In the genomic region with DNA sequence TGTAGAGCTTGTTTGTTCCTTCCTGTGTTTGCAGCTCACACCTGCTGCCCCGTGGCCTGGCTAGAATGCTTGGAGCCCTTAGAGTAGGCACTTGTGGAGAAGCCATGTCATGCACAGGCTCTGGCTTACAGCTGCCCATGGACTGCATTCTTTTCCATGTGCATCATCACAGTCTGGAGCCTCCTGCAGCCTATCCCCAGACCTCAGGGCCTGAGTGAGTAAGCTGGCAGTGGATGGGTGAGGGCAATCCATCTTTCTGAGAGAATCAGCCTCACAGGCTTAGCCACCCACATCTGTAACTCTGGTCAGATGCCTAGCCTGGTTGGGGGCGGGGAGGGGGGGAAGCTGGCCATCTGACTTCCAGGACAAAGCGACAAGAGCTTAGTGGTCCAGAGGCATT, we compare ENCODE assay signal across 13 mouse cellular contexts. TPM values are rescaled to one million over a fixed set of nuclear protein-coding genes. Genes with fewer than 3 reads are reported as not detected.
DNase-seq lines count a peak whose midpoint lies in the region; ATAC-seq and TF ChIP-seq lines count a peak whose summit lies in the region.
"Had no signal": no experiment of that assay in that cellular context is flagged by ENCODE, and none has a peak within 500 bp of the region (broad histone marks: within the 10 kb centered on the region; RNA-seq: fewer than 3 reads in every experiment).

No protein-coding gene starts in this region.

- no peak overlapping the region for H3K9ac ChIP-seq in heart, embryonic 14.5 days (ENCODE audit: low read length)
- H3K9ac ChIP-seq in lung, embryonic 14.5 days: no peak overlapping the region
- H3K9ac ChIP-seq: hindbrain, embryonic 12.5 days; liver, embryonic 15.5 days had no signal

- H3K9me3 ChIP-seq in heart, embryonic 14.5 days (ENCODE audit: control insufficient read depth, low read length): no peaks in the 10 kb centered on the region
- no peaks in the 10 kb centered on the region for H3K9me3 ChIP-seq in embryonic facial prominence, embryonic 10.5 days
- no peaks in the 10 kb centered on the region for H3K9me3 ChIP-seq in lung, embryonic 14.5 days (ENCODE audit: low read depth, low read length)
- H3K9me3 ChIP-seq: hindbrain, embryonic 12.5 days; liver, embryonic 15.5 days had no signal

- peaks cover 6 to 17% of the 10 kb centered on the region in 2 experiments for H3K4me1 ChIP-seq in heart, embryonic 14.5 days (ENCODE audit: control insufficient read depth in 2 of 2, insufficient read depth in 2 of 2, low read length in 2 of 2)
- H3K4me1 ChIP-seq in embryonic facial prominence, embryonic 10.5 days: peaks cover 8% of the 10 kb centered on the region
- H3K4me1 ChIP-seq in lung, embryonic 14.5 days (ENCODE audit: insufficient read depth): no peaks in the 10 kb centered on the region
- H3K4me1 ChIP-seq: hindbrain, embryonic 12.5 days; liver, embryonic 15.5 days had no signal

- H3K27me3 ChIP-seq in heart, embryonic 14.5 days (ENCODE audit: control insufficient read depth, insufficient read depth, low read length): no peaks in the 10 kb centered on the region
- H3K27me3 ChIP-seq in embryonic facial prominence, embryonic 10.5 days (replicated peaks; ENCODE audit: low read depth, poor library complexity, severe bottlenecking): no peaks in the 10 kb centered on the region
- H3K27me3 ChIP-seq in lung, embryonic 14.5 days (ENCODE audit: insufficient read depth, low read length): no peaks in the 10 kb centered on the region
- H3K27me3 ChIP-seq: hindbrain, embryonic 12.5 days; liver, embryonic 15.5 days had no signal

- peak overlapping the region; percentile 61 for H3K27ac ChIP-seq in heart, embryonic 14.5 days (replicated peaks in 1 of 2; ENCODE audit: control insufficient read depth in 1 of 2, insufficient read depth in 1 of 2, low read depth in 2 of 2, low read length in 2 of 2)
- no peak overlapping the region for H3K27ac ChIP-seq in embryonic facial prominence, embryonic 10.5 days (replicated peaks)
- H3K27ac ChIP-seq in lung, embryonic 14.5 days (ENCODE audit: low read depth): peak overlapping the region; percentile 63; the same call in 1 of the 2 replicates
- H3K27ac ChIP-seq: hindbrain, embryonic 12.5 days; liver, embryonic 15.5 days had no signal

- no peak overlapping the region for H3K4me3 ChIP-seq in heart, embryonic 14.5 days (ENCODE audit: control insufficient read depth in 1 of 2, insufficient read depth in 1 of 2, low read depth in 1 of 2, low read length in 2 of 2)
- H3K4me3 ChIP-seq in embryonic facial prominence, embryonic 10.5 days: no peak overlapping the region
- H3K4me3 ChIP-seq in lung, embryonic 14.5 days (ENCODE audit: low read depth, low read length): no peak overlapping the region
- H3K4me3 ChIP-seq: hindbrain, embryonic 12.5 days; layer of hippocampus, adult 2 months; liver, embryonic 15.5 days had no signal

- ATAC-seq in heart, embryonic 14.5 days (ENCODE audit: insufficient number of reproducible peaks, insufficient read depth, low FRiP score, low read depth): peak; percentile 84
- ATAC-seq in lung, embryonic 14.5 days (ENCODE audit: insufficient read depth): peak; percentile 89

- no peak for TF ChIP-seq CTCF in lung, embryonic 14.5 days (IDR thresholded peaks at IDR 0.05; ENCODE audit: low read depth)

- H3K4me2 ChIP-seq in heart, embryonic 14.5 days (ENCODE audit: low read length): no peak overlapping the region
- no peak overlapping the region for H3K4me2 ChIP-seq in lung, embryonic 14.5 days
- H3K4me2 ChIP-seq: hindbrain, embryonic 12.5 days; liver, embryonic 15.5 days had no signal

- no peaks in the 10 kb centered on the region for H3K36me3 ChIP-seq in heart, embryonic 14.5 days (ENCODE audit: control insufficient read depth, insufficient read depth, low read length)
- H3K36me3 ChIP-seq in embryonic facial prominence, embryonic 10.5 days (replicated peaks): 0 out of 2 replicates have a peak, but pooled peaks cover 8% of the 10 kb centered on the region
- H3K36me3 ChIP-seq in lung, embryonic 14.5 days (ENCODE audit: insufficient read depth): no peaks in the 10 kb centered on the region
- H3K36me3 ChIP-seq: liver, embryonic 15.5 days had no signal

- 22% methylated on average over 3 of the region's 3 CpGs for WGBS in heart, embryonic 14.5 days
- WGBS in embryonic facial prominence, embryonic 10.5 days: 63% methylated on average over 3 of the region's 3 CpGs
- WGBS in lung, embryonic 14.5 days: 53% methylated on average over 3 of the region's 3 CpGs

- DNase-seq in heart, postnatal 25 days (ENCODE audit: low spot score): no peak
- DNase-seq in MN1 (ENCODE audit: low spot score): peak; percentile 63
- DNase-seq in embryonic facial prominence, embryonic 10.5 days (ENCODE audit: low spot score): peak; percentile 22
- peak; percentile 34 for DNase-seq in lung, embryonic 14.5 days
- DNase-seq in spleen, postnatal 10 days (ENCODE audit: low spot score in 2 of 2): no peak
- no peak for DNase-seq in layer of hippocampus, adult 11-12 months (ENCODE audit: low spot score)
- no peak for DNase-seq in thymus, postnatal 0 days (ENCODE audit: low spot score)
- DNase-seq: cerebellum, postnatal 25 days; thymus, postnatal 36 days had no signal

- intact Hi-C loops in heart, postnatal 25 days (cut with DNase I): no loop called here

RNA-seq across cellular contexts. Expression of a gene that starts 34.4 kb away (rescaled TPM):
- polyA plus RNA-seq in heart, embryonic 14.5 days (2014; fragmentation: Nextera tagmentation; extraction: Ambion mirVana): 59.2 and 65.8 TPM in 2 replicates
- 10 to 100 TPM; 56.2 TPM for total RNA-seq in heart, postnatal 25 days (2021)
- polyA plus RNA-seq in embryonic facial prominence, embryonic 10.5 days (2016; fragmentation: Nextera tagmentation; extraction: Ambion mirVana): 101 and 102 TPM in 2 replicates
- 81.1 and 81.2 TPM in 2 replicates for polyA plus RNA-seq in lung, embryonic 14.5 days (2014; fragmentation: Nextera tagmentation; extraction: Ambion mirVana)
- polyA plus RNA-seq in thymus, postnatal 0 days (2015; fragmentation: Nextera tagmentation; extraction: Ambion mirVana): 95.7 and 99.8 TPM in 2 replicates

RNA-seq across cellular contexts. Expression of a gene that starts 43.4 kb away (rescaled TPM):
- polyA plus RNA-seq in heart, embryonic 14.5 days (2014; fragmentation: Nextera tagmentation; extraction: Ambion mirVana): 38.2 and 39.6 TPM in 2 replicates
- 100 to 1,000 TPM; 133 to 138 TPM for total RNA-seq in heart, postnatal 25 days (2021)
- 33.4 and 33.6 TPM in 2 replicates for polyA plus RNA-seq in embryonic facial prominence, embryonic 10.5 days (2016; fragmentation: Nextera tagmentation; extraction: Ambion mirVana)
- 41.2 and 46.9 TPM in 2 replicates for polyA plus RNA-seq in lung, embryonic 14.5 days (2014; fragmentation: Nextera tagmentation; extraction: Ambion mirVana)
- 4.3 and 5.9 TPM in 2 replicates for polyA plus RNA-seq in thymus, postnatal 0 days (2015; fragmentation: Nextera tagmentation; extraction: Ambion mirVana)

Comparison
In these comparisons a context has a peak if more than half of its experiments do, and no peak if none do; other contexts are left out.
1. DNase-seq: peak in MN1 (single experiment), embryonic facial prominence, embryonic 10.5 days (single experiment) and lung, embryonic 14.5 days (single experiment); none in heart, postnatal 25 days (single experiment), spleen, postnatal 10 days (0 of 2), layer of hippocampus, adult 11-12 months (single experiment) and thymus, postnatal 0 days (single experiment).